ENCODE assay signal across 7 mouse cellular contexts in genomic region chr6:140955751-140956521, GRCm38 (mm10).
A peak's percentile ranks its signal among the peaks of the same experiment; 100 is the strongest.
DNase-seq lines count a peak whose midpoint lies in the region; ATAC-seq and TF ChIP-seq lines count a peak whose summit lies in the region.

No protein-coding gene starts in this region.

- no peaks in the 10 kb centered on the region for H3K27me3 ChIP-seq in hindbrain, embryonic 12.5 days

- WGBS in hindbrain, embryonic 12.5 days: 68% methylated on average over 13 of the region's 13 CpGs

- H3K9ac ChIP-seq in hindbrain, embryonic 12.5 days: no peak overlapping the region

- no peak for TF ChIP-seq CTCF in brain, embryonic 14.5 days (IDR thresholded peaks at IDR 0.05; ENCODE audit: borderline replicate concordance, extremely low read depth, insufficient read depth, insufficient read length)

- H3K4me2 ChIP-seq in hindbrain, embryonic 12.5 days (replicated peaks): no peak overlapping the region

- no peak for TF ChIP-seq POLR2A in brain, embryonic 14.5 days (IDR thresholded peaks at IDR 0.05; ENCODE audit: borderline replicate concordance, extremely low read depth, insufficient read depth, insufficient read length, poor library complexity, severe bottlenecking)

- no peaks in the 10 kb centered on the region for H3K9me3 ChIP-seq in hindbrain, embryonic 12.5 days (replicated peaks)

- DNase-seq in NIH3T3 (ENCODE audit: low read depth): peak; percentile 38
- DNase-seq in brain, embryonic 14.5 days (ENCODE audit: low read depth): peak; percentile 80
- DNase-seq in lung, postnatal 10 days: peak; percentile 73
- no peak for DNase-seq in ovary, postnatal 36 days (ENCODE audit: low spot score)

- no peak for ATAC-seq in hindbrain, embryonic 12.5 days (ENCODE audit: low FRiP score)
- no peak for ATAC-seq in activated CD4-positive, CD25-positive, alpha-beta regulatory T cell, adult 4 months
- ATAC-seq in erythroblast, adult 5-6 weeks (replicated peaks; ENCODE audit: low FRiP score, poor library complexity, severe bottlenecking): no peak

- H3K36me3 ChIP-seq in hindbrain, embryonic 12.5 days: no peaks in the 10 kb centered on the region

- H3K27ac ChIP-seq in hindbrain, embryonic 12.5 days: 0 out of 2 replicates have a peak overlapping the region, but pooled peaks have one; percentile 35

- no peaks in the 10 kb centered on the region; the same call in 1 of the 2 replicates for H3K4me1 ChIP-seq in hindbrain, embryonic 12.5 days

- no peak overlapping the region for H3K4me3 ChIP-seq in hindbrain, embryonic 12.5 days
